Mouse (Mus musculus) granulocyte monocyte progenitor cell, adult 5-6 weeks (primary cell): ENCODE data around the gene Hyal2. TPM values are rescaled to one million over a fixed set of nuclear protein-coding genes. Genes with fewer than 3 reads are reported as not detected.

ENCODE experiments used
- ATAC-seq: replicated peaks from 2 replicates; pipeline ENCODE4 v1.8.0; 2016; ENCODE audit warnings: mild to moderate bottlenecking, moderate TSS enrichment, inconsistent platforms; ENCODE audit not compliant: poor library complexity, severe bottlenecking
- total RNA-seq, 2 experiments: library from RNA; stranded (forward) in 1 of 2; stranded (reverse) in 1 of 2; fragments of 200-712, 200-1000 nt in 1 of 2; fragments of >200 nt in 1 of 2; fragmentation: Nextera tagmentation in 1 of 2; gene quantifications; 2 replicates each; pipeline ENCODE4 v1.2.3; 2014 to 2017

The Hyal2 gene
- total RNA-seq (2014; fragmentation: Nextera tagmentation) (6.2 and 11.6 TPM in 2 replicates), total RNA-seq (2017) (3.0 and 5.3 TPM in 2 replicates)

DNA sequence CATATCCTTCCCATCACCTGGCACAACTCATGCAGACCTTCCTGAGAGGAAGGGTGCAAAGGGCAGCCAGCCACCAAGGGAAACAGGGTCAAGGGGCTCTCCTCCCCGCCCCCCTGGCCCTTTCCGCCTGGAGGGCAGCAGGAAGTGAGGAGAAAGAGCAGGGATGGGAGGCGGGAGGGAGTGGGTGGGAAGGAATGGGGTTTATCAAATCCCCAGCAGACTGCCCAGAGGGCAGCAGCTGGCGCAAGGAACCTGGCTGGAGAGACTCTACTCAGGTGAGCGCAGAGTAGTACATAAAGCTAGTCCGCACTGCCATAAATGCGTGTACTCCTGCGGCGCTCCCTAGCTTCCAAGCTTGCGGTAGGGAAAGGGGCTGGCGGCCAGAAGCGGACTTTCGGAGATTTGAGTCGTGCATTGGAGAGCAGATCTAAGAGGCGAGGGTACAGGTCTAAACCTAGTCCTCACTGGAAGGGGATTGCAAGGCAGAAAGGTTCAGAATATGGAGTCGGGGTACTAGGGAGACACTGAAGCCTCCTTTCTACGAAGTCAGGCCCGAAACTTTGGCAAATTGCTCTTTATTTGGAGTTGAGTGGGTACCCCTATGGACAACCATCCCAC, at the start of gene Hyal2:
Hyal2 (plus strand) TSS at position 244 of the 618 bp plus-strand sequence.
- ATAC-seq: no peak

DNA sequence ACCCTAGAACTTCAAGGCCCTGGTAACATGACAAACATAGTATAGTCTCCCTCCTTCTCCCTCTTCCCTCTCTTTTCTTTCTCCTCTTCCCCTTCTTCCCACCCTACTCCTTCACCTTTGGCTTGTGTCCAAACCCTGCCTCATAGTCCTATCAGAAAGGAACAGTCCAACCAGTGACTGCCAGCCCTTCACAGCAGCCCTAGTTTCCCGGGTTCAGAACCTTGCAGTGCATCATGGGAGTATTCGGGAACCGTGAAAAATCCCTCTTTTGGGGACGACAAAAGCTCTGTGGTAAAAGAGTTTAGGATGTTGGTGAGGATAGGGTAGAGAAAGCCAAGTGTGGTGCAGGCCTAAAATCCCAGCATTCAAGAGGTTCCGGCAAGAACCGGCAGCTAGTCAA, 47.4 kb upstream of the Hyal2 start:
- no peak for ATAC-seq

DNA sequence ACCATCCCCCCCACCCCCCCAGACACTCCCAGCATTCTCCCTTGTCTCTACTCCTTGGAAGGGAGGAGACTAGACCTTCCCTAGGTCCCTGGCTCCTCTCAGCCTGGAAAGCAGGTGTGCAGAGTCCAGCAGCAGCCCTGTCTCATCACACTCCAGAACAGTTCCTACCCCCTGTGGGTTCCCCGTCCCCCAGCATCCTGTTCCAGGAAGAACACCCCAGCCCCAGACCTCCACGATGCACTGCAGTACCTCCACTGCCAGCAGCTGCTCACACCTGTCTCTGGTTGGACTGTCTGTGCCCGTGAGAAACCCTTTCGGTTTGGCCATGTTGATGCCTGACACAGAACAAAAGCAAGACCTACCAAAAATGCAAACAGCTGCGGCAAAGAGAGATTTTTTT, 46.6 kb upstream of the Hyal2 start:
- no peak for ATAC-seq

DNA sequence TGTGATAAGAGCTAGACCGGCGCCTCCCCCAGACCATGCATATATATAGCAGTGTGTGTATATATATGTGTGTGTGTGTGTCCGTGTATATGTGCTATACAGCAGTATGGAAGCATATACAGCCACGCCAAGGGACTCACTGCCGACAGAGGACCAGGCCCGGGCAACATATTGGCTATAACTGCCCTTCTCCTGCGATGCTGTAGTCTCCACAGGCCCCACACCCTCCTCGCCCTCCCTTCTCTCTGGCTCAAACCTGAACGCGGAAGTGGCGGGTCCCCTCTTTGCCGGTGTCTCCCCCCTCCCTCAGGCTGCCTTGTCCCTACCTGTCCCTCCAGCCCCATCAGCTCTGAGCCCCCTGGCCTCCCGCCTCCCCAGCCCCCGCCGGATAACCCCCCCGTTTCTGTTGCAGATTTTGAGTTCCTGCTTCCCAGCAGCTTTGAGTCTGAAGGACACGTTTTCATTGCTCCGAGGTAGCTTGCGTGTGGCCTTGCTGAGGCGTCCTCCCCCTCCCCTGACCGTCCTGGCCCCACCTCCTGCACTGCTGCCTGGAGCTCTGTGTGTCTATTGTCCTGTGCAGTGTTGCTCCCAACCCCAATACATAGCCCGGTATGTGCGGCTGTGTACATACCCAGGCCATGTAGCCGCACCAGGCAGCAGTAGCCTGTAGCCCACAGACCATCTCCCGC, 45.9 kb upstream of the Hyal2 start:
- ATAC-seq: peak; percentile 26

DNA sequence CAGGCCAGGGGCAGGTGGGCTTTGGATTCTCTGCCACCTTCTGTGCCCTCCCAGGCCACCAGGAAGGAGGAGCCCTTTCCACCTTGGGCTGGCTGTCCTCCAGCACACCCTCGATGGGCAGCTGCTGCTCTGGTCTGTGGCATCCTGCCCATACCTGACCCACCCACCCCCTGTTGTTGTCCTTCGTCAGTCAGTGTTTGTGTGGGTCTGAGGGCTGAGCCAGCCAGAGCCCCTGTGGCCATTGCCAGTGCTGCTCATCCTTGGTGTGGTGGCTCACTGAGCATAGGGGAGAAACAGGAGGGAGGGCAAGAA, 45.4 kb upstream of the Hyal2 start:
- ATAC-seq: no peak

DNA sequence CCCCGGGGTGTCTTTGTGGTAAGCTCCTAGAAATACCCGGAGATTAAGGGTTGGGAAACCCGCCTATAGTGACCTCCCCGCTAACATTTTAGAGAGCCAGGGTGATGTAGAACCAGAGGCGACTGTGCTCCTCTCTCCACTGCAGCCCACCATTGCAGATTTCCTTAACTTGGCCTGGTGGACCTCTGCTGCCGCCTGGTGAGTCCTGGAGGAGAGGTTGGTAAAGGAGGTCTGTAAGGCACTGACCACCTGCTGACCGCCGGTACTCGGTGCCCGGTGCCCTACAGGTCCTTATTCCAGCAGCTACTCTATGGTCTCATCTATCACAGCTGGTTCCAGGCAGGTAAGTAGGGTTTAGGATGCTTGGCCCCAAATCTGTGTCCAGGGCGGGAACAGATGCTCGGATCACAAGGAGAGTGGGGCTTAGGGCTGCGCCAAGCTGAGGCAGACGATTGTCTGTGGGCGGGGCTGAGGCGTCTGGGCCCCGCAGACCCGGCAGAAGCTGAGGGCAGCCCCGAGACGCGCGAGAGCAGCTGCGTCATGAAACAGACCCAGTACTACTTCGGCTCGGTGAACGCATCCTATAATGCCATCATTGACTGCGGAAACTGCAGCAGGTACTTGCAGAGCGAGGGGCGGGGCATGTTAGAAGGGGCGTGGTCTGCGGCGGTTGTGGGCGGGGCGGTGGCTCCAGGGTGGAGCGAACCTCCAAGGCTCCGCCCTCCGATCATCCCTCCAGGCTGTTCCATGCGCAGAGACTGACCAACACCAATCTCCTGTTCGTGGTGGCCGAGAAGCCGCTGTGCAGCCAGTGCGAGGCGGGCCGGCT, 41.3 kb upstream of the Hyal2 start:
- peak; percentile 77 for ATAC-seq

DNA sequence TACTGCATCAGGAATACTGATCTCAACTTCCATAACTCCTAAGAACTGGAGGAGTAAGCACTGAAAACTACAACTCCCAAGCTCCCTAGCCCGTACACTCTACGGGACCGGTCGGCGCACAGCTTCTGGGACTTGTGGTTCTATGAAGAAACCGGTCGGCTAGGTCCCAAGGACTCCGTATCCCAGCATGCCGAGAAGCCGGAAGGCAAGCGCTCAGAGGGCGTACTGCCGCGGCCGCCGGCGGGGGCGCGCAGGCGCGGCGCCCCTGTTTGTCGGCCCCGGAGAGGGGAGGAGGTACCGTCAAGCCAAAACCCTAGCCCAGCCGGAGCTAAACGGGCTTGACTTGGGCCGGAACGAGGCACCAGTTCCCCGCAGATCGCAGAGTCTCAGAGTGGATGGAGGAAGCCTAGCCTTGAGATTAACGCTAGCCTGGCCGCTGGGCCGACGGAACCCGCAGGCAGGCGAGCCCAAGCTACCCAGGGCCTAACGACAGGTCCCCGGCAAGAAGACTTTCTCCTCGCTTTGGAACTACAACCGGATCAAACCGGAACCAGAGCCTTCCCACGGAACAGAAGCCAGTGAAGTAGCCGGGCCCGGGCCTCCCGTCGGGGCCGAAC, 33.8 kb upstream of the Hyal2 start, which contains the start of gene Tmem115:
Tmem115 (plus strand) TSS at position 155 of the 617 bp plus-strand sequence.
- ATAC-seq: peak; percentile 88

DNA sequence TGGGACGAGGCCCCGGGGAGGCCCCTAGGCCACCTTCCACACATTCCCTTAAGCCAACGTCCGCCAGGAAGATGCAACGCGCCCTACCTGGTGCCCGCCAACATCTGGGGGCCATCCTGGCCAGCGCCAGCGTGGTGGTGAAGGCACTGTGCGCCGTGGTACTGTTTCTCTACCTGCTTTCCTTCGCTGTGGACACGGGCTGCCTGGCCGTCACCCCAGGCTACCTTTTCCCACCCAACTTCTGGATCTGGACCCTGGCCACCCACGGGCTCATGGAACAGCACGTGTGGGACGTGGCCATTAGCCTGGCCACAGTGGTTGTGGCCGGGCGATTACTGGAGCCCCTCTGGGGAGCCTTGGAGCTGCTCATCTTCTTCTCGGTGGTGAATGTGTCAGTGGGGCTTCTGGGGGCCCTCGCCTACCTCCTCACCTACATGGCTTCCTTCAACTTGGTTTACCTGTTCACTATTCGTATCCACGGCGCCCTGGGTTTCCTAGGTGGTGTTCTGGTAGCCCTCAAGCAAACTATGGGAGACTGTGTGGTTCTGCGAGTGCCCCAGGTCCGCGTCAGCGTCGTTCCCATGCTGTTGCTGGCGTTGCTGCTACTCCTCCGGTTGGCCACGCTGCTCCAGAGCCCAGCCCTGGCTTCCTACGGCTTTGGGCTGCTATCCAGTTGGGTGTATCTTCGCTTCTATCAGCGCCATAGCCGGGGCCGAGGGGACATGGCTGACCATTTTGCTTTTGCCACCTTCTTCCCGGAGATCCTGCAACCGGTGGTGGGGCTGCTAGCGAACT, 33.1 kb upstream of the Hyal2 start:
- ATAC-seq: peak; percentile 10

DNA sequence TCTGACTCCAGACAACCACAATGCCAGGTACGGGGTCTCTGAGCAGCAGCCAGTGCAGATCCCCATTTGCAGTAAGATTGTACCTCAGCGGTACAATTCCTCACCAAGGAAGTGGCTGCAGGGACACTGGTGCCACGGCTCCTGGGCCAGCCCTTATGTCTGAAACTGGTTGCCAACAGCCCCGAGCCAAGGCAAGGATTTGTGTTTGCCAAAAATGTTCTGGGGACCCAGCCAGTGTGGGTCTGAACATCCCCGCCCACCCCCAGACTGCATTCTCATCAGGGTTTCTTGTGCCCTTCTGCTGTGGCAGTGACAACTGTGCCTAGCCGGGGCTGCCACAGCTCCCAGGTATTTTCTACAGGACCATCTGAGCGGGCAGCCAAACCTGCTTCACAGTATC, 29.5 kb upstream of the Hyal2 start:
- no peak for ATAC-seq

DNA sequence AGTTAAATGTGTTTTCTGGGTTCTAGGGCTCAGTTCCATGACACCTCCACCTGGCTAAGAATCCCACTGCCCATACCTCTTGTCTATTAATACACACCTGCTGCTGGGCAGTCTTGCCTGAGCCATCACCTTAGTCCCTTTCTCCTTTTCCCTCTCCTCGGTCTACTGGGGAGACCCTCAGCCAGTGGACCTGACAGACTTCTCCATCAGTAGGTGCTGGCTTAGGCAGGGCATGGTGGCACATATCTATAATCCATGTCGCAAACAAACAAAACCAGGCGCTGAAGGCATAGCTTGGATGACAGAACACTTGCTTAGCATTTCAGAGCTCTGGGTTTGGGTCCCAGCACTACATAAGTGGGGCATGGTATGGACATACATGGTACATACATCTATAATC, 29.0 kb upstream of the Hyal2 start:
- ATAC-seq: no peak

DNA sequence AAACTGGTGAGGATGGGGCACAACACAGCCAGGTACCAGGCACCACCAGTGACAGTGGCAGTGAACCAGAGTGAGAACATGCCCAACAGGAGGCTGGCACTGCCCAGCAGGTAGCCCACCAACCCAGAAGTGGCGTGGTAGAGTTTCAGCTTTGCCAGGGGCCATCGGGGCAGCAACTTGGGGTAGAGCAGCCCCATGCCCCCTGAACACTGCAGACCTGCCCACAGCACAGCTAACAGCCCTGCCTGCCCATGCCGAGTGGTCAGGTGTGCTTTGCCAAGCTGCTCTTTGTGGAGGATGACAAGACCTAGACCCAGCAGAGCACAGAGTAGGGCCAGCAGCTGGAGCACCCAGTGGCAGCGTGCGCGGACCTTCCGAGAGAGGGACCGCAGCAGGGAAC, 27.8 kb upstream of the Hyal2 start:
- ATAC-seq: no peak

DNA sequence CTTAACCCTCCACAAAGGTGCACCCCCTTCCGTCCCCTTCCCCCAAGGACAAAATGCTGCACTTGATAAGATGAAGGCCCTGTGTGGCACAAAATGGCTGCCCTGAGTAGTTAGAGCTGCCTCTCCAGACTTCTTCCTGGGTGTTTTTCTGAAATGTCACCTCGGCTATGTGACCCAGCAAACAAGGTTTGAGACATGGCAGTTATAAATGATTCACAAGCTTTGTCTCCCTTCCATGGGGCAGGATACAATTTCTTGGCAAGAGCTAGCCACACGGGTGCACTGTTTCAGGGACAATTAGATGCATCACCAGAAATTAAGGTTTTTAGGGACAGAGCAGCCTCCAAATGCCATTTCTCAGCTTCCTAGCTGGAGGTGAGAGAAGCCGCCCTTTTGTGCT, 27.3 kb upstream of the Hyal2 start:
- no peak for ATAC-seq

DNA sequence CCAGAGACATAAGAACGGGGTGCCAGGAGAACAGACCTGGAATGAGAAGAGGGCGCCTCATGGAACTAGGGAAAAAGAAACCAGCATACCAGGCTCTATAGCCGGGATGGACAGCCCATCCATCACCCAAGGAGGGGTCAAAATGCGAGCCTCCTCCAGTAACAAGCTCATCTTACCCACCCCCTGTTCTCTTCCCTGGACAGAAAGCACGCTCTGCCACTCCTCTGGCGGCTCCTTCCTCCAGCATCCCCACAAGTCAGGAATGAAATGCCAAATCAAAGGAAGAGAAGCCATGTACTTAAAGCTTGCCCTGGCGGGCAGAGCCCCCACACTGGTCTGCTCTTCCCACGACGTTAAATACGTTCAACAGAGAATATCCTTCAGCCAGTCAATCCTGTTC, 26.7 kb upstream of the Hyal2 start:
- no peak for ATAC-seq

DNA sequence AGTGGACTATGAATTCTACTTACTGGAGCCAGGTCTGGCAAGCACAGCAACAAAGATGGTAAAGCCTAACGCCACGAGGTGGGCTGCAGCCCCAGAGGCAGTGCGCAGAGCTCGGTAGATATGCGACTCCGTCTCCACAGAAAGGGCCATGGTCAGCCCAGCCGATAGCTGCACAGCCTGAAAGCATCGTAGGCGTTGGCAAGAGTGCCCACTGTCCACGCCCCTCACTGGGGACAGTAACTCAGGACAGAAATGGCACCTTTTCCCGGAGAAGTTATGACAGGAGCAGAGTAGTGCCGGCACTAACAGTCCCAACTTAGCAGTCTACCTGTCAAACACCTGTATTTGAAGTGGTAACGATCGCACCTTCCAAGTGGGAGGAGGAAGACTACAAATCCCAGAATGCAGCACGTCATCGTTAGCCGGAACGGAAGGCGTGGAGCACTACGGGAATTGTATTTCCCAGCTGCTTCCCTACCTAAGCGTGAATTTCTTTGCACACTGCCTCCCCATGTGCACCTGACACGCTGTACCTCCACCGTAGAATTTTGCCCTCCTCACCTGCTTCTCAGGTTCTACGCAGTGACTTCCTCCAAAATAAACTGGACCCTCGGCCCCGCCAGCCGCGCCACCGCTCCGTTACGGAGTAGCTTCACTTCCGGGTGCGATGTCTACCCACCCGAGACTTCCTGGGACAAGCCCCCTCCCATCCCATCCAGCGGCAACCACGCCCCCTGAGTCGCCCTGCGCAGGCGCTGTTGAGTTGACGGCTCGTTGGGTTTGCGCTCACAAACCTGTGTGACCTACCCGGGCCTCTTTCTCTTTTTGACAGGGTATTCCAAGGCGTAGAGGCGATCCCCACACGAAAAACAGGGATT, 26.0 kb upstream of the Hyal2 start, which contains the start of the genes Cyb561d2 and Nprl2:
Cyb561d2 (minus strand) TSS at position 720 of the 878 bp plus-strand sequence.
Nprl2 (plus strand) TSS at position 753 of the 878 bp plus-strand sequence.
- peak; percentile 80 for ATAC-seq

DNA sequence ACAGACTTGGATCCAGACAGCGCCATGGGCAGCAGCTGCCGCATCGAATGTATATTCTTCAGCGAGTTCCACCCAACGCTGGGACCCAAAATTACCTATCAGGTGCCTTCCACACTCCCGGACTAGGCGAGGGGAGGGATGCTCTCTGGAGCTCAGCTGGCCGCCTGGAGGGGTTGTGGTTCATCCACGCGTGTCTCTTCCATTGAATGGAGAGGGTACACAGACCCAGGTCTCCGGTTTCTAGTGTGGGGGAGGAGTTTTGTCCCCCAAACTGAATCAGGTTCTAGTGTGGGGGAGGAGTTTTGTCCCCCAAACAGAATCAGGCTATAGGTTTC, 25.4 kb upstream of the Hyal2 start:
- ATAC-seq: no peak

DNA sequence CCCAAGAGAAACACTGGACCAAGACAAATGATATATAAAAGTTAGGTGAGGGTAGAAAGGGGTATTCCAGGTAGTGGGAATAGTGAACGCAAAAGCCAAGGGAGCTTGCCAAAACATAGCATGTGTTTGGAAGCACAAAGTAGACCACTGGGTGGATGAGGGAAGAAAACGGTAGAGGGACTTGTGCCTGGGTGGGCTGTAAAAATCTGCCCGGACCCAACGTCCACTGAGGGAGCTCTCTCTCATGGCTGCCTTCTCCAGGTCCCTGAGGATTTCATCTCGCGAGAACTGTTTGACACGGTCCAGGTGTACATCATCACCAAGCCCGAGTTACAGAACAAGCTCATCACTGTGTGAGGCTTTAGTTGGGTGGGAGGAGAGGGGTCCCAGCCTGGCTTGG, 25.0 kb upstream of the Hyal2 start:
- no peak for ATAC-seq

DNA sequence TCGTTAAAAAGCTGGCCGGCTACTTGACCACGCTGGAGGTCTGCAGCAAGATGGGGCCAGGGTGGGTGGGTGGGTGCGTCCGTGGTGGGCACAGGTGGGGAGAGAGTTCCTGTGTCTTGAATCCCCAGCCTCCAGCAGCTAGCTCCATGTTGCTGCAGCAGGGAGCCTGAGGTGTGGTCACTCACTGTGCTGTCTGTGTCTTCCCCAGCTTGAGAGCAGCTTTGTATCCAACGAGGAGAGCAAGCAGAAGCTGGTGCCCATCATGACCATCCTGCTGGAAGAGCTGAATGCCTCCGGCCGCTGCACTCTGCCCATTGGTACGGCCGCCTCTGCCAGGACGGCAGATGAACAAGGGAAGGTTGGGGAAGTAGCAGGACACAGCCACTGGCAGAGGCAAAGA, 24.4 kb upstream of the Hyal2 start:
- ATAC-seq: no peak

DNA sequence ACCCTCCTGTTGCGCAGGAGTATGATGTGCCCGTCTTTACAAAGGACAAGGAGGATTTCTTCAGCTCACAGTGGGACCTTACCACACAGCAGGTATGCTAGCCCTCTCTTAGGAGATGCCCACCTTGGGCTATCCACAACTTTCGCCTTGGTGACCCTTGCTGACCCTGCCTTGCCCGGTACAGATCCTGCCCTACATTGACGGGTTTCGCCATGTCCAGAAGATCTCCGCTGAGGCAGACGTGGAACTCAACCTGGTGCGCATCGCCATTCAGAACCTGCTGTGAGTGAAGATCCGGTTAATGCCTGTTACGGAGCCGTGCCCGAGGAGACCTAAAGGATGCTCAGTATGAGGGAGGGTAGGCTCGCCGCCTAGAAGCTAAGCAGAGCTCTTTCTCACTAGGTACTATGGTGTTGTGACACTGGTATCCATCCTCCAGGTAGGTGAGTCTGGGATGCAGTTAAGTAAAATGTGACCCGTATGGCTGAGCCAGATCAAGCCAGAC, 23.5 kb upstream of the Hyal2 start:
- ATAC-seq: no peak

DNA sequence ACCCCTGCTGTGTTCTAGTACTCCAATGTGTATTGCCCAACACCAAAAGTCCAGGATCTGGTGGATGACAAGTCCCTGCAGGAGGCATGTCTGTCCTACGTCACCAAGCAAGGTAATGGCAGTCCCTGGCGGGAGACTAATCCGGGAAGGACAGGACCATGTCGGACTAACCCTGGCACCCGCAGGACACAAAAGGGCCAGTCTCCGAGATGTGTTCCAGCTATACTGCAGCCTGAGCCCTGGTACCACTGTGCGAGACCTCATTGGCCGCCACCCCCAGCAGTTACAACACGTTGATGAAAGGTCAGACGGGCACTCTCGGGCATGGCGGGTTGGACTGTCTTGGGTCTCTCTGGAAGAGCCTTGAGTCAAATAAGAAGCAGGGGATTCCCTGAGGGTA, 23.0 kb upstream of the Hyal2 start:
- no peak for ATAC-seq
